Mouse (Mus musculus): ENCODE data around the gene Pde4c.

Gene Pde4c

GRCm38 (mm10) chr8:70719796-70720270 is 3.7 kb upstream of the Pde4c start:
- DNase-seq (ENCODE audit: extremely low read depth, low read depth, low spot score) = no peak

GRCm38 (mm10) chr8:70720739-70721138 is 2.8 kb upstream of the Pde4c start:
- no peak for DNase-seq (ENCODE audit: extremely low read depth, low read depth, low spot score)

GRCm38 (mm10) chr8:70721601-70722000 is 1.9 kb upstream of the Pde4c start:
- no peak for DNase-seq (ENCODE audit: extremely low read depth, low read depth, low spot score)

DNA sequence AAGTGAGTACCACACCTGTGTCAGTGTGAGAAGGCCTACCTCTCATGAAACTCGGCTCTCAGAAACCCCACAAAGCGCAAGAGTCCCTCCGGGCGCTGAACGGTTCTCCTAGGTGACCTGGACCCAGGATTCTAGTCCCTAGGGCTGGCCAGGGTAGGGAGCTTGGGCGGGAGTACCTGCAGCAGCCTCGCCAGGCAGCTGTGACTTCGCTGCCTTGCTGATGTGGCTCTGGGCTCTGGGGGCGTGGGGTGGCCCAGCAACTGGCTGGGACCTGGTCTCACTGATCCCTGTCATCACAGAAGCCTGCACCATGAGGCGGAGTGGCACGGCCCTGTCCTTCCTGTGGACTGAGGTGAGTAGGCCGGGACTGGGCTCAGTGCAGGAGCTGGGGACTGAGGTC is 696 bp downstream of the Pde4c start:
- DNase-seq (ENCODE audit: extremely low read depth, low read depth, low spot score) = no peak

DNA sequence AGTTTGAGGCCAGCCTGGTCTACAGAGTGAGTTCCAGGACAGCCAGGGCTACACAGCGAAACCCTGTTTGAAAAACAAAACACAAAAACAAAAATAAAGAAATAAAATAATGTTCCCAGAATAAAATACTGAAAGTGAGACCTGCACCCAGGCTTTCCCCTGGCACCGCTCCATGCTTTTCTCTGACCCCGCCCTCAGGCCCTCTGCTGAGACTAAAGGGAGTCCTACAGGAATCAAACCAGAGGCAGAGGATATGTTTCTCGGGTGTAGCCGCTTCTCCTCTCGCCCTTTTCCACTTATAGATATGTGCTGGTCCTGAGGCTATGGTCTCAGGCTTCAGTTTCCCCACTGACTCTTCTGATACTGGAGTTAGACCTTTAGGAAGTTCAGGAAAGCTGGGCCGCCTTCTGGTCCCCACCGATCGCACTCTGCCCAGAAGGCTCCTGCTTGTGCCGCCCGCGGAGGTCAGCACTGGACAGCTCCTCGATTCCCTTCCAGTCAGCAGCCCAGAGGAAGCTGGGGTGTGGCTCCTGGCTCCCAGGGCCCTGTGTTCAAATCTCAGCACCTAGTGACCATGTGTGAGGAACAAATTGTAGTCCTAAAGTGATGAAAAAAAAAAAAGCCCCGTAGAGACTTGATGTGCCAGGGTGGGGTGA is 2.4 kb downstream of the Pde4c start:
- DNase-seq (ENCODE audit: extremely low read depth, low read depth, low spot score) = no peak

- DNase-seq (ENCODE audit: extremely low read depth, low read depth, low spot score) = no peak
Observed at GRCm38 (mm10) chr8:70726721-70727120, 3.2 kb downstream of the Pde4c start.

DNA sequence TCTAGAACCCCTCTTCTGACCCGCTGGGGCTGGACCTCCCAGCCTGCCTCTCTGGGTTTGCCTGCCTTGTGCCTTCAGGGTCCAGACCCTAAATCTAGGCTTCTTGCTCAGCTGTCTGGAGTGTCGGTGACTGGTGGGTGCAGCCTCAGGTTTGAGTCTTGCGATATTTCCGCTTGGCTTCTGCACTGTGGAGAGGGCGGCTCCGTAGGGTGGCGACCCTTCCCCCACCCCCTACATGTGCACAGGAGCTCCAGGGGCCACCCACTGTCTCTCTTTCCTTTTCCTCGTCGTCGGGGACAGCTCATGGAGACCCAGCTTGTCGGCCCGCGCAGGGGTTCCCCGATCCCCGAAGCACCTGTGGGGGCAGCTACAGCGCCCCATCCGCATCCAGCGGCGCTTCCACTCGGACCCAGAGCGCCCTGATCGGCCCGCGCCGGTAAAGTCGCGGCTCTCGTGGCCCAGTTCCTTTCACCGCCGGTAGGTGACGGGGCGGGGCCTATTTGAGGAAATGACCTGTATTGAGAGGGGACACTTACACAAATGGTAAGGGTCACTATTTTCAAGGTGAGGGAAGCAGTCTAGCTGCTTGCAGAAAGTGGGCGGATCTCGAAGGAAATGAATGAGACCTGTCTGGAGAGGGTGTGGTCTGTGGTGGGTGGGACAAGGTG is 6.4 kb downstream of the Pde4c start:
- no peak for DNase-seq (ENCODE audit: extremely low read depth, low read depth, low spot score)

DNA sequence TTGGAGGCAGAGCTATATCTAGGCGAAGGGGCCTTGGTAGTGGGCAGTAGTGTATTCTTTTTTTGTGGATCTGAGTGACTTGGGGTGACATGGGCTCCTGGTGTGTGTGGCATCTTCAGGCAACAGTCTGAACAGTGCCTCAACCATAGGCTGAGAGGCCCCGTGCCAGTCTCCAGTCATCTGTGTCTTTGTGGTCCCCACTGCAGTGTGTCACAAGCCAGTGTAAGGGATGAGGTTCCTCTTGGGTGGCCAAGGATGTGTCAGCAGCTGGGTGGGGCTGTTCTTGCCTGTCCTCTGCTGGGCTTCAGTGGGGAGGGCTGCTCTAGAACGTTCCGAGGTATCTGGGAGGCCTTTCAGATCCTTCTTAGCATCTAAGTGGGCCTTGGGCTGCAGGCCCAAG is 7.4 kb downstream of the Pde4c start:
- DNase-seq (ENCODE audit: extremely low read depth, low read depth, low spot score) = no peak

DNA sequence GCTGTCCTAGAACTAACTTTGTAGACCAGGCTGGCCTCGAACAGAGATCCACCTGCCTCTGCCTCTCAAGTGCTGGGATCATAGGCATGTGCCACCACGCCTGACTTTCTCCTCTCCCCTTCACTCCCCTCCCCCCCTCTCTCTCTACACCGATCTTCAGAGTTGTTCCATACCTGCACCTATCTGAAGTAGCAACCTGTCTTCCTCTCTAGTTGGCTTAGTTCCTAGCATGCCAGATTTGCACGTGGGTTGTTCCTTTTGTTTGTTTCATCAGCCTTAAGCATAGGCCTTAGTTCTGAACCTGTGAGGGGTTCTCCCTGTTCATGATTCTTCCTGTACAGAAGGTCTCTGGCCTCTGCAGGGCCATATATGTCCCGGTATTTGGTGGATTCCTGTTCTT is 14.2 kb downstream of the Pde4c start:
- no peak for DNase-seq (ENCODE audit: extremely low read depth, low read depth, low spot score)

DNA sequence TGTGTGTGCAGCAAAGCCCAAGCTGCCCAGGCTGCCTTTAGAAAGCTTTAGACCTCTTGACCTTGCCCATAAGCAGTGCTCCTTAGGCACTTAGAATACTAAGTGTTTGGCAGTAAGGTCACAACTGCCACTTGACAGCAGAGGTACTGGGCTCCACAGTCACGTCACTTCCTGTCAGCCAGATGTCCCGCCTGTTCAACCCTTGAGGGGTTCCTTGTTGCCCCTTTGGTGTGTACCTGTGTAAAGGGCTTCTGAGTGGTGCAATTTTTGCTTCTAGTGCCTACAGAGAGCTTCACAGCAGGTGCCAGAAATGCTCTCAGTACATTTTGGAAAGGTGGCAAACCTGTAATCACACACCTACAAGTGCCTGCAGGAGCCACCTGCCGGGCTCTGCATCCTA is 14.7 kb downstream of the Pde4c start:
- no peak for DNase-seq (ENCODE audit: extremely low read depth, low read depth, low spot score)

DNA sequence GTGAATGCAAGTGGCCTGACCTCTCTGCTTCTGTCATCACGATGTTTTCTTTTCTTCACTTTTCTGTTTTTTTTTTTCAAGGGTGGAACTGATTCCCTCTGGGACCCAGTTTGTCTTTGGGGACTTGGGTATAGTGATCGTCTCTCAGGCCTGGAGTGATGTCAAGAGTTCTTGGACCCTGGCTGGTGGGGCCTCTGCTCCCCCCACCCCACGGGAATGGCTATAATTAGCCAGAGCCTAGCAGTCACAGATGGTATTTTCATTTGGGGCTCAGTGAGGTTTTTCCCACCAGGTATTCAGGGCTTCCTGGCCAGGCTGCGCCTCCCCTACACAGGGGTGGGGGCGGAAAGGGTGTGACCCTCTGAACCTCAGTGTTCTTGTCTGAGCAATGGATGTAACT is 18.1 kb downstream of the Pde4c start:
- no peak for DNase-seq (ENCODE audit: extremely low read depth, low read depth, low spot score)

GRCm38 (mm10) chr8:70742176-70742575 is 18.7 kb downstream of the Pde4c start:
- no peak for DNase-seq (ENCODE audit: extremely low read depth, low read depth, low spot score)

DNA sequence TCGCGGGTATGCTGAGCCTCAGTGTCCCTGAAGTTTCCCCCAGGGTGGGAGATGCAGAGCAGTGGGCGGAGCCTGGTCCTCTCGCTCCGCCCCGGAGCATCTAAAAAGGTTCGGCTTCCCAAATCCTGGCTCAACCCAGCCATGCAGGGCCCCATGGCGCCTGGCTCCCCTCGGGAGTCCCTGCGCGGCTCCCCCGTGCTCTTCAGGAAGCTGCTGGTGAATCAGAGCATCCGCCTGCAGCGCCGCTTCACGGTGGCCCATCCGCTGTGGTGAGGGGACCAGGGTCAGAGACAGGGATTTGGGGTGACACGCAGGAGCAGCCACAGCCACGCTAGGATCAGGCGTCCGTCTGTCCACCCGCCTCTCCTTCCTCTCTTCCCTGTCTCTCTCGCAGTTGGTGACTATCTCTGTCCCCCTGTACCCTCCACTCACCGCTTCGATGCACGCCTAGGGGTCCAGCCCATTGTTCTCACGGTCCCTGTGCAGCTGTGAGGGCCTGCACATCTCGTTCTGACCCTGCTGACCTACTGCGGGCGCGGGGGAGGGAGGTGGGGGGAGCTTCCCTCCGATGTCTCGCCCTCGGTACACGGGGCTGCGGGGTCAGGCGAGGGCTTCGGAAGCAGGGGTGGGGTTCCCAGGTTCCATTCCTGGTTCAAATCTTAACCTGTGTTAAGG is 19.6 kb downstream of the Pde4c start:
- no peak for DNase-seq (ENCODE audit: extremely low read depth, low read depth, low spot score)

DNA sequence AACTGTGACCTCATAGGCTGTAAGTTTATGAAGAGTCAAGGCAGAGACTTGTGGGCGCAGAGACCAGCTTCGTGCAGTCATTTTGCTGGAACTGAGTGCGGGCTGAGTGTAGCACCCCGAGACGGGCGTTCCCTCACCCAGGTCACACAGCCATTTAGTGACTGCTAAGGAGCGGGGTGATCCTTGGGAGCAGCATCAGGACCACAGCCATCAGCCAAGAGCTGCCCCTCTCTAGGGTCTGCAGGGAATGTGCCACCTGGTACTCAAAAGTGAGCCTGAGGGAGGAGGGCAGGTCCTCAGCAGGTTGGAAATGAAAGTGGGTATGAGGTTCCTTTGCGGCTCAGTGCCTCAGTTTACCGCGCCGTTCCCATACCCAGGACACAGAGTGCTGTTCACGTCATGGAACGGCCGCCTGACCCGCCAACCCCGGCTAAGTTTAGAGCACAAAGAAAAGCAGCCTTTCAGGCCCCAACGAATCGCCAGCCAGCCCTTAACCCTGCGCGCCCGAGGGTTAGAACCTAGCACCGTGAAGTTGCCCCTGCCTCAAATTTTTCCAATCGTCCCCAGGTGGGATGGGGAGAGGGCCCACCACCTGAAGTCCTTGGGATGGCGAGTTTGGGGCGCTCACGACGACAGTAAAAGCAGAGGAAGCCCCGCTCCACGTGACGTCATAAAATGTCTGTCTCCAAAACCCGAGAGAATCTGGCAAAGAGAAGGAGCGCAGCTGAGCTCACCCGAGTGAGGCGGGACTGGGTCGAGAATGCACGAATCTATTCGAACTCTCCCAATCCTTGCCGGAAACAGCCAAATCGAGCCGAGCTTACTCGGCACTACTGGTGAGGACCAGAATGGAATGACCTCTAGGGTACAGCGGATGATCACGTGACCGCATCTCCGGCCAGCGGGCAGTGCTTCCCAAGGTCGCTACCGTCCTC is 20.4 kb downstream of the Pde4c start:
- DNase-seq (ENCODE audit: extremely low read depth, low read depth, low spot score) = no peak

DNA sequence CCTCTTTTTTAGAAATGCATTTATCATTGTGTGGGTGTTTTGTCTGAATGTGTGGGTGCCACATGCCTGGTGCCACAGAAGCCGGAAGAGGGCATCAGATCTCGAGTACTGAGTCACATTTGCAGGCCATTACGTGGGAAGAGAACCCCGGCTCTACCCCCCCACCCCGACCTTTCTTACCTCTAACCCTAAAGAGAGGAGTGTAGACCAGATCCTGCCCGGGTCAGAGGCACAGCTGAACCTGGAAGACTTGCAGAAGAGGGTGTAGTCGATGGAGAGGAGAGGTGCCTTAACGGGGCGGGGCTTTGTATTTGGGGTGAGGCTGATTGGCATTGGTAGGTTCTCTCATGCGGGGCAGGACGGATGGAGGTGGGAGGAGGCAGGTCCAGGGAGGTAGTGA is 21.3 kb downstream of the Pde4c start:
- no peak for DNase-seq (ENCODE audit: extremely low read depth, low read depth, low spot score)

GRCm38 (mm10) chr8:70745691-70746220 is 22.2 kb downstream of the Pde4c start:
- DNase-seq (ENCODE audit: extremely low read depth, low read depth, low spot score) = no peak

GRCm38 (mm10) chr8:70746676-70747075 is 23.2 kb downstream of the Pde4c start:
- DNase-seq (ENCODE audit: extremely low read depth, low read depth, low spot score) = no peak

GRCm38 (mm10) chr8:70747211-70747890 is 23.8 kb downstream of the Pde4c start:
- no peak for DNase-seq (ENCODE audit: extremely low read depth, low read depth, low spot score)

DNA sequence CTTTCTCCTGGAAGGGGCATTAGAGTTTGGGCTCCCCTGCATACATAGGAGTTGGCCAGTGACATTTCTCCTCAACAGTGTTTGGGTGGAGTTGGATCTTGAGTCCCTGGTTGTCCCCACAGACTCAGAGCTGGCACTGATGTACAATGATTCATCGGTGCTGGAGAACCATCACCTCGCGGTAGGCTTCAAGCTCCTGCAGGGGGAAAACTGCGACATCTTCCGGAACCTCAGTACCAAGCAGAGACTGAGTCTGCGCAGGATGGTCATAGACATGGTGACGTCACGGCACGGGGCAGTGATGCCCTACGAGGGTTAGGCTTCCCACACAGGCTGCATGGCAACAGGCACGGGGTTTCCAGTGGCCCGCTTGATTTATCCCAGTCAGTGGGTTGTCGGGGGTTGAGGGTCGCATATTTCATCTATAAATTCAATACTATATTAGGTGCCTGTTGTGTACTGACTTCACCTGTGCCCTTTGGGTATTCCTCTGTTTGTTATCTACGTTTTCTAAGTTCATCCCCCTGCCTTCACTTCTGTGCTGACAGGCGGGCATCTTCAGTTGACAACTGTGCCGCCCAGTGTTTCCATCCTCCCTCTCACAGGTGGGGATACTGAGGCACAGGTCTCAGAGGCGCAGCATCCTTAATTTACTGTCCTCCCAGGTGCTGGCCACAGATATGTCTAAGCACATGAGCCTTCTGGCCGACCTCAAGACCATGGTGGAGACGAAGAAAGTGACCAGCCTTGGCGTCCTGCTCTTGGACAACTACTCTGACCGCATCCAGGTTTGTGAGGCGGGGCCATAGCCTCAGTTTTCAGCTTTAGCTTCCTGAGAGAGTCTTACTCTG is 25.0 kb downstream of the Pde4c start:
- no peak for DNase-seq (ENCODE audit: extremely low read depth, low read depth, low spot score)
